Mouse (Mus musculus): ENCODE measurements around the gene Cat. TPM values are rescaled to one million over a fixed set of nuclear protein-coding genes. Genes with fewer than 3 reads are reported as not detected.

Gene Cat
- polyA plus RNA-seq, 1 experiment from 2014 or later: 140 TPM

Other genes with a start within 250 kb of the Cat start
- not detected in 2 replicates for gene Ehf, start 181.9 kb downstream of the Cat start, polyA plus RNA-seq (2014; fragmentation: Nextera tagmentation; extraction: Ambion mirVana)
- not detected in 2 replicates for gene Elf5, start 73.5 kb downstream of the Cat start, polyA plus RNA-seq (2014; fragmentation: Nextera tagmentation; extraction: Ambion mirVana)
- 13.9 and 14.6 TPM in 2 replicates for gene Abtb2, start 81.2 kb upstream of the Cat start, polyA plus RNA-seq (2014; fragmentation: Nextera tagmentation; extraction: Ambion mirVana)

Data from hindbrain, embryonic 11.5 days (tissue).